Mouse (Mus musculus) megakaryocyte, adult 5-6 weeks (primary cell): ENCODE data around the gene Ier2. TPM values are rescaled to one million over a fixed set of nuclear protein-coding genes. Genes with fewer than 3 reads are reported as not detected.

Experiments
- ATAC-seq: 2 replicates; pipeline ENCODE4 v1.8.0; 2016; ENCODE audit warnings: mild to moderate bottlenecking, inconsistent platforms; ENCODE audit not compliant: poor library complexity, severe bottlenecking
- total RNA-seq, 2 experiments: library from RNA; stranded (forward) in 1 of 2; stranded (reverse) in 1 of 2; fragments of 153-499, 151-499 nt in 1 of 2; fragments of 221-1000, 200-1000 nt in 1 of 2; gene quantifications; 2 replicates each; pipeline versions ENCODE4 v1.2.3 to v1.2.4; 2015 to 2017

The Ier2 gene
- total RNA-seq, 2 experiments from 2014 or later, result 62.7 to 87.5 TPM

GRCm38 (mm10) chr8:84614512-84615223 is 48.0 kb downstream of the Ier2 start:
- peak; percentile 69 for ATAC-seq

Other genes starting within 250 kb of the Ier2 start
- gene Trmt1, start 23.5 kb upstream of the Ier2 start, total RNA-seq (2015), result 29.5 and 35.9 TPM in 2 replicates
- 37.6 and 40.4 TPM in 2 replicates for gene Trmt1, start 23.5 kb upstream of the Ier2 start, total RNA-seq (2017)
- 42.8 and 43.0 TPM in 2 replicates for gene Nacc1, start 25.0 kb upstream of the Ier2 start, total RNA-seq (2015)
- 31.8 and 36.8 TPM in 2 replicates for gene Nacc1, start 25.0 kb upstream of the Ier2 start, total RNA-seq (2017)
- gene Lyl1, start 38.6 kb upstream of the Ier2 start, total RNA-seq (2015), result 69.0 and 69.9 TPM in 2 replicates
- gene Lyl1, start 38.6 kb upstream of the Ier2 start, total RNA-seq (2017), result 60.3 and 62.0 TPM in 2 replicates
- gene G430095P16Rik, start 60.2 kb upstream of the Ier2 start, total RNA-seq (2015), result 40.4 and 45.2 TPM in 2 replicates
- gene G430095P16Rik, start 60.2 kb upstream of the Ier2 start, total RNA-seq (2017), result 20.6 and 25.5 TPM in 2 replicates
- gene Nfix, start 137.5 kb upstream of the Ier2 start, total RNA-seq (2015), result 23.8 and 26.9 TPM in 2 replicates
- gene Nfix, start 137.5 kb upstream of the Ier2 start, total RNA-seq (2017), result 7.7 and 17.0 TPM in 2 replicates
- 1.4 and 2.6 TPM in 2 replicates for gene Dand5, start 160.0 kb upstream of the Ier2 start, total RNA-seq (2015)
- gene Dand5, start 160.0 kb upstream of the Ier2 start, total RNA-seq (2017), result 0.28 and 4.4 TPM in 2 replicates
- 6.3 and 6.6 TPM in 2 replicates for gene Gadd45gip1, start 168.7 kb upstream of the Ier2 start, total RNA-seq (2015)
- 13.9 and 20.5 TPM in 2 replicates for gene Gadd45gip1, start 168.7 kb upstream of the Ier2 start, total RNA-seq (2017)
- 35.6 and 36.9 TPM in 2 replicates for gene Rad23a, start 177.8 kb upstream of the Ier2 start, total RNA-seq (2015)
- 27.6 and 29.5 TPM in 2 replicates for gene Rad23a, start 177.8 kb upstream of the Ier2 start, total RNA-seq (2017)
- 163 and 187 TPM in 2 replicates for gene Calr, start 184.1 kb upstream of the Ier2 start, total RNA-seq (2015)
- 821 and 830 TPM in 2 replicates for gene Calr, start 184.1 kb upstream of the Ier2 start, total RNA-seq (2017)
- 11.6 and 17.3 TPM in 2 replicates for gene Farsa, start 194.1 kb upstream of the Ier2 start, total RNA-seq (2015)
- 49.7 and 53.4 TPM in 2 replicates for gene Farsa, start 194.1 kb upstream of the Ier2 start, total RNA-seq (2017)
- 67.7 and 97.1 TPM in 2 replicates for gene Syce2, start 209.3 kb upstream of the Ier2 start, total RNA-seq (2015)
- gene Syce2, start 209.3 kb upstream of the Ier2 start, total RNA-seq (2017), result 46.2 and 47.5 TPM in 2 replicates
- 7.4 and 8.8 TPM in 2 replicates for gene Gcdh, start 231.1 kb upstream of the Ier2 start, total RNA-seq (2015)
- gene Gcdh, start 231.1 kb upstream of the Ier2 start, total RNA-seq (2017), result 9.7 and 11.9 TPM in 2 replicates
- gene Klf1, start 239.1 kb upstream of the Ier2 start, total RNA-seq (2015), result 2.0 and 5.2 TPM in 2 replicates
- 1.8 and 8.7 TPM in 2 replicates for gene Klf1, start 239.1 kb upstream of the Ier2 start, total RNA-seq (2017)
- 15.2 and 30.1 TPM in 2 replicates for gene Dnase2a, start 245.7 kb upstream of the Ier2 start, total RNA-seq (2015)
- 27.4 and 39.0 TPM in 2 replicates for gene Dnase2a, start 245.7 kb upstream of the Ier2 start, total RNA-seq (2017)